Mouse (Mus musculus): ENCODE results near the gene Gm14781. TPM values are rescaled to one million over a fixed set of nuclear protein-coding genes. Genes with fewer than 3 reads are reported as not detected.
"Not testable (repeated sequence)": the region's sequence is repeated elsewhere in the genome, so short reads cannot be mapped to it uniquely, and the experiment has no call there.

The Gm14781 gene
- polyA plus RNA-seq (2015; fragmentation: Nextera tagmentation; extraction: Ambion mirVana) = not detected in 2 replicates

GRCm38 (mm10) chrX:91631894-91632293, at the start of gene Gm14781:
Gm14781 (plus strand) TSS chrX:91632194.
- ATAC-seq (ENCODE audit: low FRiP score, low read depth); H3K36me3 ChIP-seq; H3K27ac ChIP-seq; H3K9me3 ChIP-seq; H3K4me1 ChIP-seq; H3K9ac ChIP-seq; H3K4me3 ChIP-seq; H3K27me3 ChIP-seq; H3K4me2 ChIP-seq (replicated peaks): not testable (repeated sequence)
- WGBS = 76% methylated on average over 1 of the region's 1 CpGs

- H3K4me3 ChIP-seq; ATAC-seq (ENCODE audit: low FRiP score, low read depth): not testable (repeated sequence)
Observed at GRCm38 (mm10) chrX:91654964-91655575, 23.1 kb downstream of the Gm14781 start.

More at GRCm38 (mm10) chrX:91654964-91655575, 23.1 kb downstream of the Gm14781 start:
- not testable (repeated sequence) for H3K36me3 ChIP-seq; H3K27me3 ChIP-seq; H3K9ac ChIP-seq; H3K4me2 ChIP-seq (replicated peaks); H3K27ac ChIP-seq; H3K4me1 ChIP-seq; H3K9me3 ChIP-seq

Other genes with a start within 250 kb of the Gm14781 start
- gene Gm5072, start 239.7 kb upstream of the Gm14781 start, polyA plus RNA-seq (2015; fragmentation: Nextera tagmentation; extraction: Ambion mirVana) = not detected in 2 replicates
- not detected in 2 replicates for gene Gm8914, start 152.1 kb upstream of the Gm14781 start, polyA plus RNA-seq (2015; fragmentation: Nextera tagmentation; extraction: Ambion mirVana)
- not detected in 2 replicates for gene 1700084M14Rik, start 56.3 kb upstream of the Gm14781 start, polyA plus RNA-seq (2015; fragmentation: Nextera tagmentation; extraction: Ambion mirVana)
- gene Mageb5, start 150.8 kb downstream of the Gm14781 start, polyA plus RNA-seq (2015; fragmentation: Nextera tagmentation; extraction: Ambion mirVana) = not detected in 2 replicates